ENCODE assay signal across 9 mouse cellular contexts in genomic region chr3:152477796-152478527, GRCm38 (mm10).
DNase-seq lines count a peak whose midpoint lies in the region; ATAC-seq and TF ChIP-seq lines count a peak whose summit lies in the region.
"Had no signal": no experiment of that assay in that cellular context is flagged by ENCODE, and none has a peak within 500 bp of the region (broad histone marks: within the 10 kb centered on the region; RNA-seq: fewer than 3 reads in every experiment).

No protein-coding gene starts in this region.

- no peaks in the 10 kb centered on the region for H3K27me3 ChIP-seq in hindbrain, embryonic 16.5 days (replicated peaks; ENCODE audit: control insufficient read depth, insufficient read depth, low read length)
- H3K27me3 ChIP-seq in megakaryocyte, embryonic 14.5 days (replicated peaks), result no peaks in the 10 kb centered on the region

- peak overlapping the region; percentile 83 for H3K27ac ChIP-seq in gastrocnemius, adult 2 months
- H3K27ac ChIP-seq in hindbrain, embryonic 16.5 days (ENCODE audit: low read depth, low read length), result no peak overlapping the region

- intact Hi-C loops in gastrocnemius, adult 2 months (cut with DNase I), result loop anchor here (1.0 kb wide), 1 partner anchor 83 kb away; the partner anchor contains the start of gene Zzz3

- H3K9me3 ChIP-seq in hindbrain, embryonic 16.5 days (ENCODE audit: control insufficient read depth, low read length), result no peaks in the 10 kb centered on the region
- H3K9me3 ChIP-seq in megakaryocyte, embryonic 14.5 days, result no peaks in the 10 kb centered on the region

- H3K4me3 ChIP-seq in gastrocnemius, adult 2 months, result peak overlapping the region; percentile 70
- H3K4me3 ChIP-seq in hindbrain, embryonic 16.5 days (ENCODE audit: low read length), result peak overlapping the region; percentile 29
- peak overlapping the region; percentile 95 for H3K4me3 ChIP-seq in megakaryocyte, embryonic 14.5 days (replicated peaks)
- H3K4me3 ChIP-seq: myocyte had no signal

- WGBS in hindbrain, embryonic 16.5 days, result 6% methylated on average over 23 of the region's 23 CpGs

- peak overlapping the region; percentile 54 for H3K4me2 ChIP-seq in hindbrain, embryonic 16.5 days (ENCODE audit: low read length)

- H3K36me3 ChIP-seq in hindbrain, embryonic 16.5 days (ENCODE audit: control insufficient read depth, insufficient read depth, low read length), result no peaks in the 10 kb centered on the region
- no peaks in the 10 kb centered on the region for H3K36me3 ChIP-seq in megakaryocyte, embryonic 14.5 days (replicated peaks; ENCODE audit: low read length)

- TF ChIP-seq CTCF in gastrocnemius, adult 2 months (IDR thresholded peaks at IDR 0.05), result peak; percentile 86

- peak; percentile 53 for DNase-seq in T-cell, adult 2 months (ENCODE audit: low spot score)
- DNase-seq in cerebellum, postnatal 10 days, result peak; percentile 52 to 64
- peak; percentile 81 for DNase-seq in gastrocnemius, adult 2 months
- DNase-seq in left cerebral cortex, adult 18-20 months (ENCODE audit: low spot score in 2 of 2), result peak; percentile 33 to 43
- DNase-seq in right cerebral cortex, postnatal 14 days, result peak; percentile 33
- DNase-seq in yolk sac, embryonic 10.5 days (ENCODE audit: low spot score), result peak; percentile 70

- H3K4me1 ChIP-seq in hindbrain, embryonic 16.5 days (ENCODE audit: control insufficient read depth, insufficient read depth, low read depth, low read length), result peaks cover 3% of the 10 kb centered on the region; the same call in 1 of the 2 replicates
- peaks cover 62% of the 10 kb centered on the region for H3K4me1 ChIP-seq in megakaryocyte, embryonic 14.5 days

- H3K9ac ChIP-seq in hindbrain, embryonic 16.5 days (ENCODE audit: low read depth, low read length), result peak overlapping the region; percentile 28

- peak; percentile 74 for ATAC-seq in hindbrain, embryonic 16.5 days

Comparison
In these comparisons a context has a peak if more than half of its experiments do, and no peak if none do; other contexts are left out.
1. H3K4me3 ChIP-seq: peak in every context shown above with its lines; median percentile 95 in megakaryocyte, embryonic 14.5 days; 70 in gastrocnemius, adult 2 months; 29 in hindbrain, embryonic 16.5 days.